Mouse (Mus musculus) bone marrow macrophage, adult 2 months (primary cell): ENCODE data around the gene Gjd3.

Experiments used
- CTCF ChIP-seq: IDR thresholded peaks from 2 replicates; pipeline ENCODE4 v1.5.1; 2012; ENCODE audit warnings: low read depth, mild to moderate bottlenecking, low read length, moderate library complexity
- POLR2A ChIP-seq: IDR thresholded peaks from 2 replicates; pipeline ENCODE4 v1.6.1; 2012; ENCODE audit warnings: mild to moderate bottlenecking, low read depth, low read length, borderline replicate concordance

DNA sequence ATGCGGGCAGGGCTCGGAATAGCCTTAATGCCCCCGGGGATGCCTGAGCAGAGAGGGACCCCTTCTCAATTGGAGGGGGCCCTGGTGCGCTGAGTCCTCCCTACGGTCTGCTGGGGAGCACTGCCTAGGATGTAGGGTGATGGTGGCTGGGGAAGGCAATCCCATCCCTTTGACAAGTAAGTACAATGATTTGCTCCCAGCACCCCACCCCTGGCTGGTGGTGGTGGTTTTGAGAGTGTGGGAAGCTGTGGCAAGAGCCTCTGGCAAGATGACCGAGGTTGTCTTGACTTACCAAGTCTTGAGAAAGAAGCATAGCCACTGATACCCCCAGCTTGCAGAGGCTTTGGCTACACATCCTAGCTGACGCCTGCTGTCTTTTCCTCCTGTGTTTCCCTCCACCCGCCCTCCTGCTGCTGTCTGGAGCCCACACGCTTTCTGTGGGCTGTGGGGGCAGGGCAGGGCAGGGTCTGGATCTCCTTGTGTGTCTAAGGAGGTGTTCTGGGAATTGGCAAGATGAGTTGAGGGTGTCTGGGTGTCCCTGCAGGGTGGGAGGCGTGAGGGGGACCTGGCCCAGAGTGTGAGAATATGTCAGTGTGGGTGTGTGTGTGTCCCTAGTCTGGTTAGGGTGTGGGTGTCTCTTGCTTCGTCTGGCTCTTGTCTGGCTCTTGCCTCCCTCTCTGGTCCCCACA lies 42.7 kb downstream of the Gjd3 start:
- TF ChIP-seq CTCF (no peak), POLR2A (no peak)
